Mouse (Mus musculus) bone marrow macrophage, adult 2 months (primary cell): ENCODE results near the gene Ap5s1.

Experiments used
- CTCF ChIP-seq: IDR thresholded peaks from 2 replicates; pipeline ENCODE4 v1.5.1; 2012; ENCODE audit warnings: low read depth, mild to moderate bottlenecking, low read length, moderate library complexity
- POLR2A ChIP-seq: IDR thresholded peaks from 2 replicates; pipeline ENCODE4 v1.6.1; 2012; ENCODE audit warnings: mild to moderate bottlenecking, low read depth, low read length, borderline replicate concordance

DNA sequence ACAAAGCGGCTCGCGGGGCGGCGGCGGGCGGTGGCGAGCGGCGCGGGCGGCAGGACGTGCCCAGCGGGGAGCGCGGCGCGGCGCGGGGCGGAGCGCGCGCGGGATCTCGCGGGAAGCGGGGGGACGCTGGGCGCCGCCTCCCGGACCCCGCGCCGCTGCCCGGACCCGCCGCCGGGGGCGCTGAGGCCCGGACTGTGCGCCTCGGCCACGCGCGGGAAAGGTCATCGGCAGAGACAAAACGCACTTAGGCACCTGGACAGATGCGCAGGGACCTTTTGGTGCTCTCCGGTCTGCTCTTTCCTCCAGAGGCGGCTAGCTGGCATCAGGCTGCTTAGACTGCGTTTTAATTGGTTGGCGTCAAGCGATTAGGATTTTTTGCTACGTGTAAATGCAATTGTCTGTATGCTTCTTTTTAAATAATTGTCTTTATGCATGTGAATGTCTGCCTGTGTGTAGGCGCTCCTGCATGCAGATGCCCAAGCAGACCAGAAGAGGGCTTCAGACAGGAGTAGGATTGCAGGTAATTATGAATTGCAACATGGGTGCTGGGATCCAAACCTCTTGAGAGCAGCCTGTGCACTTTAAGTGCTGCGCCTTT is 26.8 kb upstream of the Ap5s1 start, which contains the start of gene Cenpb:
- TF ChIP-seq CTCF (peak; percentile 28), POLR2A (no peak)
